Mouse (Mus musculus) brain, embryonic 14.5 days (tissue): ENCODE data around the gene Aox3. TPM values are rescaled to one million over a fixed set of nuclear protein-coding genes. Genes with fewer than 3 reads are reported as not detected.
A peak's percentile ranks its signal among the peaks of the same experiment; 100 is the strongest.

ENCODE experiments used
- DNase-seq: peaks from one replicate; pipeline ENCODE4 v3.0.0-alpha.2; 2011; ENCODE audit warnings: low read depth
- CTCF ChIP-seq: fragments of 200-500 bp; IDR thresholded peaks from 2 replicates; pipeline ENCODE4 v1.5.1; 2012; ENCODE audit warnings: inconsistent platforms, mild to moderate bottlenecking, moderate library complexity, borderline replicate concordance; ENCODE audit not compliant: insufficient read depth, insufficient read length; ENCODE audit errors: extremely low read depth
- POLR2A ChIP-seq: fragments of 200-500 bp; IDR thresholded peaks from 2 replicates; pipeline ENCODE4 v1.6.1; 2012; ENCODE audit warnings: mild to moderate bottlenecking, inconsistent platforms, borderline replicate concordance; ENCODE audit not compliant: poor library complexity, insufficient read depth, insufficient read length, severe bottlenecking; ENCODE audit errors: extremely low read depth
- polyA plus RNA-seq: library from polyadenylated mRNA; depleted of rRNA; stranded (reverse); fragments of >200 nt; gene quantifications from 2 replicates; pipeline ENCODE4 v1.2.3, GENCODE M21; 2012; rRNA removed

Gene Aox3
- 0.18 and 0.64 TPM in 2 replicates for polyA plus RNA-seq

DNA sequence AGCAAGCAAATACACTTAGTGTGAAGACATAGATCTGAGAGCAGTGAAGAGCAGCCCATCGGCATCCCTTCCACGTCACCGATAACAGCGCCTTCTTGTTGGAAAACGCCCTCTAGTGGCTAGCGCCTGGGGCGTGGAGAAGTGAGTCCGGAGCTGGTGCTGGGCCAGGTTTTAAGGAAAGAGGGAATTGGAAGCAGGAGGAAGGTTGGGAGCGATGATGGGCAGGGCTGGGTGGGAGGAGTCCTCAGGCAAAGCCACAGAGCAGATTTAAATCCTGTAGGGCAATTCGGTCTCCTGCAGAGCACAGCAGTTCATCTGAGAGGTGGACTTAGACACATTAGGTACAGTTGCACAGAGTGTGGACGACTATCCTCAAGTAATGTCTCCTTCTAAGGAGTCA is at the start of gene Aox3:
Gene Aox3 (plus strand): TSS at position 251 of the 400 bp plus-strand sequence.
- TF ChIP-seq POLR2A (no peak), CTCF (peak; percentile 89)

DNA sequence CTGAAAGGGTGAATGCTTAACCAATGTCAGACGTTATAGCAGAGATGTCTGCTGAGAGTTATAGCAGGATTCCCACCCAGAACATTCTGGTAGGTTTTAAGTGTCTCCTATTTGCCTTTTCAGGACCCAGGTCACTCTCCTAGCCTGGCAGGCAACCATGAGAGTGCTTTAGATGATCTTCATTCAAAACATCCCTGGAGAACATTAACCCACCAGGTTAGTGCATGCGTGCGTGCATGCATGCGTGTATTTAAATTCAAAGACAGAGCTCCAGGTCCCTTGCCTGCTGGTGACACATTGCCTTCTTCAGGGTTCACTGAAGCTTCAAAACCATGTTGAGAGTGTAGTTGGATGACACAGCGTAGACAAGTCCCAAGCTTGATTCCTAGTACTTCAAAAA is 47.8 kb upstream of the Aox3 start:
- no peak for DNase-seq
- TF ChIP-seq POLR2A (no peak), CTCF (no peak)

More for the DNA sequence above, at the start of gene Aox3:
- DNase-seq, result peak; percentile 88

DNA sequence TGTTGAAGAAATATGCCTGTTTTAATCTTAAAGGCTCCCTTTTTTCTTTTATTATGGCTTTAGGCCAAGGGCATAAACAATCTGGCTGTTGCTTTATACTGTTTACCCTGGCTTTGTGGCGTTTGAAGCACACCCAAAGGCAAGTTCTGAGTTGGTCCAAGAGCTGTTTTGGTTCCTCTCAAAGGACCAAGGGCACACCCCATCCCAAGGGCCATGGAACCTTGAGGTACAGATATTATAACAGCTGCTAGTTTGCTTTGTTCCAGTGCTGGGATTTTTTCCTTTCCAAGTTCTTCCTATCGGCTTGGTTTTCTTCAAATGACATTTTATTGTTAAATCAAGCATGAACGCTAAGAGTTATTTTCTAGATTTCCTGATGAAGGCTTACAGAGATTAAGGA is 47.3 kb upstream of the Aox3 start:
- TF ChIP-seq POLR2A (no peak), CTCF (no peak)
- no peak for DNase-seq

DNA sequence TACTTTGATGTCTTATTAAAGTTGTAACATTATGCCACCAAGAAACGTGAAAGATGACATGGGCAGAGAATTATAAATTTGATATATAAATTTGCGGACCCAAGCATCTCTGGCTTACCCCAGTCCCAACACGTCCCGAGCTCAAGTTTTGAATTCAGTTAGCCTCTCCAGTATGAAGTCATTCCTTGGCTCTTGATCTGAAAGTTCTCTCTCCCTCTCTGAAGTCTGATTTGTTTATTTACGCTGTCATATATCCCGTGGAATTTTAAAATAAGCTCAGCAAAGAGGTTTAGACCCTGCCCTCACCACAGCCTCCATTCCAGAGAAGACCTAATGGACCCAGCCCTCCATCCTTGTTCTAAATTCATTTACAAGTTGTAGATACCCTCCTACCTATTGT is 43.7 kb upstream of the Aox3 start:
- DNase-seq, result no peak
- TF ChIP-seq POLR2A, result no peak
- no peak for TF ChIP-seq CTCF

DNA sequence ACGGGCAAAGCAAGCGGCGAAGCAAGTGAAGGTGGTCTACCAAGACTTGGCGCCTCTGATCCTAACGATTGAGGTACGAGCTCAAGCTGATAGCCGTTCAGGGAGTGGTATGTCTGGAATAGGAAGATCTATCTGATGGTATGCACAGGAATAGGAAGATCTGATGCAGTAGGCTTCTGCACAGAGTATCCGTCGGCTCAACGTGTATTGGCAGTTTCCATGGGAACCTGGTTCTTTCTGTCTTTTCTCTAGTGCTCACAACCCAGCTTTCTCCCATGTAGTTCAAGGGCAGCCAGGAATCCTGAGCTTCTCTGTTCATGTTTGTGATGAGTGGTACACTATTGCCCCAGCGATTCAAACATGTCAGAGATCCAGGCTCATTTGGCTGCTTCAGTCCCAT is 42.8 kb upstream of the Aox3 start:
- no peak for TF ChIP-seq CTCF
- TF ChIP-seq POLR2A, result no peak
- DNase-seq, result peak; percentile 12

DNA sequence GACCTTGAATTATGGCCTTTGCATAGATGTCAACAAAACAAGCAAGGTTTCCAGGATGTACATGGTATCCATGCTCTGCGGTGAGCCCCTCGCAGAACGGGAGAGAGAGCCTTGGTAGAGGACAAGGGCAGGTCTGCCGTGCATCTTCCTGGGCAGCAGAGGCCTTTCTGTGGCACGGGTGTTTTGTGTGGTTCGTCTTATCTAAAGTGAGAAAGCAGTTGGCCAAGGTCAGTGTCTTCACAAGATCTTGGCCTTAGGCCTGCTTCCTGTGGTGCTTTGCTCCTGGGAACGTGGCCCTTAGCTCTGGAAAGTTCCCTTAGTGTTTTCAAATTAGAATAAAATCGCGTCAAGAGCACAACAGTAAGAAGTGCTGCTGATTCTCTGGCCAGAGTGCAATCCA is 41.9 kb upstream of the Aox3 start:
- DNase-seq, result no peak
- TF ChIP-seq CTCF (no peak), POLR2A (no peak)

DNA sequence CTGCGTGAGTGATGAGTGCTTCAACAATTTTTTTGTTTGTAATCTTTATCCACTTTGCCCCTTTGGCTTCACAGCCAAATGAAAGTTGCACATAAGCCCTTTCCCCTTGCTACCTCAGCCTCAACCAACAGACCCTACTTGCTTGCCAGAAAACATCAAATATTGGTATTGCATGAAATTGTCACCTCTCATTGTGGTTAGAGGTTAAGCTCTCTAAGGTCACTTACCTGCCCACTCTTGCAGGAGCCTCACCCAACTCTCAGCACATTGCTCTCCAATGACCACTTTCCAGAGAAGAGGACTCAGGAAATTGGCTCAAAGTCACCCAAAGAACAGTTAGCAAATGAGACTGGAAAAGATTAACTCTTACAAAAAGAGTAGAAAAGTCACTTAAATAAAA is 41.4 kb upstream of the Aox3 start:
- TF ChIP-seq CTCF, result no peak
- no peak for TF ChIP-seq POLR2A
- no peak for DNase-seq

DNA sequence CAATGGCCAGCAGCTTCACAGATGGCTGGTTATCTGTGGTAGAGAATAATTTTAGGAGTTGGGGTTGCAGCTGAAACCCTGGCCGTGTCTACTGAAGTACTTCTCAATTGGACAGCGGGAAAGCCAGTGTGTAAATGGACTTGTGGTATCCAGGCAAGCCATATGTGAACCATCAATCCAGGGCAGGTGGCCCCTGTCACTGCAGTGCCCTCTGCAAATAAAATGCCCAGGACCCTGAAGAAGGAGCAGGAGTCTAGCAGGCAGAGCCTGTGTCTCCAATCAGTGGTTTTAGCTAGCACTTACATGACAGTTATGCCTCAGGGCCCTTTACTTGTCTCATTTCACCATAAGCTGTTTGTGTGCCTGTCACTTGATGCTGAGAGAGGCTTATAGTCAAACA is 40.5 kb upstream of the Aox3 start:
- no peak for DNase-seq
- TF ChIP-seq CTCF (no peak), POLR2A (no peak)

DNA sequence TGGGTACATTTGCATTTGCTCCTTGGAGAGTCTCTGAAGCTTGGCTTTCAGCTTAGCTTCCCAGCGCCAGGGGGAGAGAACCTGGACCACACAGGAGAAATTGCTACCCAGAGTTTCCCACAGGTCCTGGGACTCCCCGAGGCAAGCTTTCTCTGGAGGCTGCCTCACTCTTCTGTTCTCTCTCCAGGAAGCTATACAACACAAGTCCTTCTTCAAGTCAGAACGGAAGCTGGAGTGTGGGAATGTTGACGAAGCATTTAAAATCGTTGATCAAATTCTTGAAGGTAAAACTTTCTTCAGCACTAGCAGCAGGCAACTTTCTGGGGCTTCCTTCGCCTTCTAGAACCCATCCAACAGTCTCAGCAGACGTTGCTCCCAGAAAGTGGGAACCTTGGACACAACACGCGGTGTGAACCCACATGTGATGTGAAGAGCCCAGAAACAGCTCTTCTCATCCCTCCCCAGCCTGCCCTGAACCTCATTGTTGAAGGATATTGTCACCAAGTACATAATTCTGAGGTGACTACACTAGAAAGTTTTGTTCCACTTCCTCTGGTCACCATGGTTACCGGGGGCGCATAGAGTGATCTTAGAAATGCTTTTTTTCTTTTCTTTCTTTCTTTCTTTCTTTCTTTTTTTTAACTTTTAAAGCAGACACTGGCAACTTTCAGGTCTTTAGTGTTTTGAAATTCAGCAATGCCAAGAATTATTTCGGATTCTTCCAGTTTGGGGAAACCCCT is 39.8 kb upstream of the Aox3 start:
- no peak for DNase-seq

DNA sequence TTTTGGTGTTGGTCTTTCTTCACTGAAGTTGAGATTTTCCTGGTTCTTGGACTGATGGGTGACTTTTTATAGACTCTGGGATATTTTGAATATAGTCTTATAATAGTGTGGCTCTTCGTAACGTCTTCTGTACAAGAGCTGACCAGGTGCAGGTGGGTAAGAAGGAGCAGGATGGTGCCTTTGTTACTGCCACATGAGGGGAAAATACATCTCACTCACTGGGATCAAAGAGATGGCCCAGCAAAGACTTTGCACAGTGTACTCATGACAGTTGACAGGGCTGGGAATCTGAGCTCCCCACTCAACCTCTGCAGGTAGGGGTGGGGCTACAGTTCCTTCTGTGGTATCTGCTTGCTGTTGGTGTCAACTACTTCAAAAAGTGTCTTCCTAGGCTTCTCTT is 38.7 kb upstream of the Aox3 start:
- no peak for TF ChIP-seq POLR2A
- TF ChIP-seq CTCF, result no peak
- no peak for DNase-seq

More for the DNA sequence above, 39.8 kb upstream of the Aox3 start:
- TF ChIP-seq CTCF (no peak), POLR2A (no peak)

DNA sequence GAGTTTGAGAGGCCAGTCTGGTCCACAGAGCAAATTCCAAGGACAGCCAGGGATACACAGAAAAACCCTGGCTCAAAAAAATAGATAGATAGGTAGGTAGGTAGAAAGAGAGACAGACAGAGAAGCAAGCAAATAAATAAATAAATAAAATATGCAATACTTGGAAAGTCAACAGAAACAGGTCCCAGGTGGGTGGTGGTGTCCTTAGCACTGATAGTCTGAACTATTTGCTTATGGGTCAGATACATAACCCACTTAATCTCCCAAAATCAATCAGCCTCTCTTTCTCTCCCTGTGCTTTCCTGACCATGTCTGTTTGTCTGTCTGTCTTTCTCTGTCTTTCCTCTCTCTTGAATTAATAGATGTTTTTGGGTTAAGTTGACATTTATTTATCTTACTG is 35.0 kb upstream of the Aox3 start:
- no peak for TF ChIP-seq CTCF
- no peak for TF ChIP-seq POLR2A
- DNase-seq, result no peak

DNA sequence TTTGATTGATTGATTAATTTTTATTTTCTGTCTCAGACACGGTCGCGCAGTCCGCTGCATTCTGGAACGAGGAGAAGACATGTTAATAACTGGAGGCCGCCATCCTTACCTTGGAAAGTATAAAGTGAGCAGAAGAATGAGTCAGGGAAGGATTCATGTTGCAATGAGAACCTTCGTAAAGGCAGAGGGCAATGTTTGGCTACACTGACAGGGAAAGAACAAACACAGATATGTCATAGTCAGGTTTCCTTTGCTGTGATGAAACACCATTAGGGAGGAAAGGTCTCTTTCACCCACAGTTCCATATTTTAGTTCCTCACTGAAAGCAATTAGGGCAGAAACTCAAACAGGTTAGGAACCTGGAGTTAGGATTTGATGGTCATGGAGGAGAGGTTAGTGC is 34.5 kb upstream of the Aox3 start:
- no peak for TF ChIP-seq CTCF
- TF ChIP-seq POLR2A, result no peak
- no peak for DNase-seq

DNA sequence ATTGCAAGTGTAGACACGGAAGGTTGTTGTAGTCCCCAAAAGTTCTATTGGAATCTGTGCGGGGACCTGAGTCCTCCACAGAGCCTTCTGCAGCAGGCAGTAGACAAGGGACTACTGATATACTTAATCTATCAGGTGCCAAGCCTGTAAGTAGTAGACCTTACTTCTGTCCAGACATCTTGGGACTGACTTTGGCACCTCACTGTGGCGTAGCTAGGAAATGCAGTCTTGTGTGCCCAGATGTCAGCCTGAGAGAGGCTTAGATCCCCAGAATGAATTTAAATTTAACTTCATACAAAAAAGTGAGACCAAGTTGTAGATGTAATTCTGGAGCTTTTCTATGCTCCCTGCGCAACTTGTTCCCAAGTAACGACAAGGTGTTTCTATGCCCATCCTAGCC is 33.2 kb upstream of the Aox3 start:
- TF ChIP-seq CTCF (peak; percentile 15; the same call in 1 of the 2 replicates), POLR2A (no peak)
- no peak for DNase-seq

DNA sequence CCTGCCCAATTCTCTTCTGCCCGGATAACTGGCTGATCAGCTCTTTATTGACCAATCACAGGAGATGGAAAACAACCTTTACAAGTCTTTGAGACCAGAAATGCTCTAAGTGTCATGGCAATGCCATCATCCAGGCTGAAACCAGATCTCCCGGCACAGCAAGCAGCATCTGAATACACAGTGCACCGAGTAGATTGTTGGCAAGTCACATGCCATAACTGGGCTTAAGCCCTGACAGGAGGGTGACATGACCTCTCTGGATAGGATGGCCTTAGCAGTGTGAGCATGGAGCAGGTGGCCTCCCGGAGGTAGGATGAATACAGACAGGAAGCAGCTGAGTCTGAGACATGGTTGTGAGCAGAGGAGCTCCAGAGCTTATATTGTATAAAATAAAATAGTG is 32.5 kb upstream of the Aox3 start:
- TF ChIP-seq POLR2A (no peak), CTCF (no peak)
- DNase-seq, result no peak
